Mouse (Mus musculus) cortical plate, adult 2 months (tissue): Measurements from ENCODE around the gene Rfwd3.

ENCODE experiments used
- CTCF ChIP-seq: fragments of 200-500 bp; IDR thresholded peaks from 2 replicates; pipeline ENCODE4 v1.5.1; 2011; ENCODE audit warnings: mild to moderate bottlenecking, control low read depth, low read length; ENCODE audit not compliant: insufficient read depth; ENCODE audit errors: extremely low read depth
- POLR2A ChIP-seq: fragments of 200-500 bp; IDR thresholded peaks from 2 replicates; pipeline ENCODE4 v1.6.1; 2011; ENCODE audit warnings: mild to moderate bottlenecking, low read length, control low read depth; ENCODE audit not compliant: insufficient read depth; ENCODE audit errors: extremely low read depth

GRCm38 (mm10) chr8:111291733-111292132 lies 8.3 kb downstream of the Rfwd3 start:
- TF ChIP-seq CTCF (no peak), POLR2A (no peak)
